Mouse (Mus musculus): Measurements from ENCODE around the gene Mapk13.
"Not testable (repeated sequence)": the region's sequence is repeated elsewhere in the genome, so short reads cannot be mapped to it uniquely, and the experiment has no call there.

Mapk13 gene

GRCm38 (mm10) chr17:28816326-28816725 is 47.2 kb downstream of the Mapk13 start:
- DNase-seq, result not testable (repeated sequence)

GRCm38 (mm10) chr17:28816875-28817811 is 48.0 kb downstream of the Mapk13 start:
- DNase-seq, result no peak

- no peak for DNase-seq
Measured at GRCm38 (mm10) chr17:28820189-28820588, 51.1 kb downstream of the Mapk13 start.

- no peak for DNase-seq
Measured at GRCm38 (mm10) chr17:28823004-28823745, 54.1 kb downstream of the Mapk13 start.

- no peak for DNase-seq
Measured at GRCm38 (mm10) chr17:28823749-28824148, 54.7 kb downstream of the Mapk13 start.

- no peak for DNase-seq
Measured at GRCm38 (mm10) chr17:28824896-28825295, 55.8 kb downstream of the Mapk13 start.

- no peak for DNase-seq
Measured at GRCm38 (mm10) chr17:28825359-28826041, 56.4 kb downstream of the Mapk13 start.

- DNase-seq, result no peak
Measured at GRCm38 (mm10) chr17:28827665-28828231, 58.7 kb downstream of the Mapk13 start.

GRCm38 (mm10) chr17:28829120-28829519 is 60.0 kb downstream of the Mapk13 start:
- DNase-seq, result no peak
